Mouse (Mus musculus) embryonic fibroblast, embryonic 13.5 days (primary cell): ENCODE data around the gene Mdga1. TPM values are rescaled to one million over a fixed set of nuclear protein-coding genes. Genes with fewer than 3 reads are reported as not detected.
A peak's percentile ranks its signal among the peaks of the same experiment; 100 is the strongest.

Source experiments
- H3K27ac ChIP-seq: 2 replicates; pipeline ENCODE4 v1.5.1; 2012; ENCODE audit warnings: low read length, control low read depth, inconsistent platforms; ENCODE audit not compliant: insufficient read depth
- H3K4me1 ChIP-seq: 2 replicates; pipeline ENCODE4 v1.6.1; 2011; ENCODE audit warnings: low read length; ENCODE audit not compliant: control insufficient read depth, insufficient read depth
- H3K4me3 ChIP-seq: 2 replicates; pipeline ENCODE4 v1.5.1; 2011; ENCODE audit warnings: mild to moderate bottlenecking, control low read depth, low read length; ENCODE audit not compliant: insufficient read depth
- CTCF ChIP-seq: IDR thresholded peaks from 2 replicates; pipeline ENCODE4 v1.5.1; 2011; ENCODE audit warnings: mild to moderate bottlenecking, control low read depth, low read length, moderate library complexity, borderline replicate concordance; ENCODE audit not compliant: insufficient read depth
- POLR2A ChIP-seq: IDR thresholded peaks from 2 replicates; pipeline ENCODE4 v1.6.1; 2011; ENCODE audit warnings: low read depth, mild to moderate bottlenecking, control low read depth, low read length, moderate library complexity
- polyA plus RNA-seq: library from polyadenylated mRNA; stranded (reverse); fragments of >200 nt; gene quantifications from 2 replicates; pipeline ENCODE4 v1.2.4, GENCODE M21; 2011; ENCODE audit warnings: low read depth; ENCODE audit not compliant: missing spikeins, insufficient read length

Mdga1 gene
- polyA plus RNA-seq, 1 experiment, result 7.6 TPM

- peak overlapping the region; percentile 56 for H3K4me3 ChIP-seq
- H3K27ac ChIP-seq, result no peak overlapping the region
Measured at GRCm38 (mm10) chr17:29888981-29889980, 80.6 kb downstream of the Mdga1 start.

GRCm38 (mm10) chr17:29887881-29888826, 81.7 kb downstream of the Mdga1 start:
- 0 out of 2 replicates have a peak overlapping the region, but pooled peaks have one; percentile 18 for H3K27ac ChIP-seq
- peak overlapping the region; percentile 56 for H3K4me3 ChIP-seq
- TF ChIP-seq CTCF (no peak), POLR2A (no peak; the same call in none of the 2 replicates)
- peaks cover 8% of the 10 kb centered on the region; the same call in 1 of the 2 replicates for H3K4me1 ChIP-seq

More at GRCm38 (mm10) chr17:29888981-29889980, 80.6 kb downstream of the Mdga1 start:
- peaks cover 8% of the 10 kb centered on the region; the same call in 1 of the 2 replicates for H3K4me1 ChIP-seq
- no peak for TF ChIP-seq POLR2A
- no peak for TF ChIP-seq CTCF

- H3K4me3 ChIP-seq, result peak overlapping the region; percentile 56
- H3K27ac ChIP-seq, result no peak overlapping the region
- peaks cover 8% of the 10 kb centered on the region; the same call in 1 of the 2 replicates for H3K4me1 ChIP-seq
- TF ChIP-seq CTCF (no peak), POLR2A (no peak; the same call in 1 of the 2 replicates)
Measured at GRCm38 (mm10) chr17:29887271-29887880, 82.5 kb downstream of the Mdga1 start.

GRCm38 (mm10) chr17:29886655-29887251, 83.1 kb downstream of the Mdga1 start:
- TF ChIP-seq CTCF (no peak), POLR2A (peak; percentile 30; the same call in 1 of the 2 replicates)
- Histone ChIP-seq H3K4me3 (peak overlapping the region; percentile 56), H3K4me1 (peaks cover 8% of the 10 kb centered on the region; the same call in 1 of the 2 replicates), H3K27ac (no peak overlapping the region)

- peaks cover 8% of the 10 kb centered on the region; the same call in 1 of the 2 replicates for H3K4me1 ChIP-seq
- peak overlapping the region; percentile 56 for H3K4me3 ChIP-seq
- no peak for TF ChIP-seq POLR2A
- no peak for TF ChIP-seq CTCF
- H3K27ac ChIP-seq, result no peak overlapping the region
Measured at GRCm38 (mm10) chr17:29886061-29886460, 83.8 kb downstream of the Mdga1 start.

GRCm38 (mm10) chr17:29884596-29884995, 85.3 kb downstream of the Mdga1 start:
- H3K4me3 ChIP-seq, result no peak overlapping the region
- H3K27ac ChIP-seq, result no peak overlapping the region
- H3K4me1 ChIP-seq, result no peaks in the 10 kb centered on the region
- TF ChIP-seq CTCF (no peak), POLR2A (no peak)

GRCm38 (mm10) chr17:29883351-29883750, 86.5 kb downstream of the Mdga1 start:
- Histone ChIP-seq H3K4me3 (no peak overlapping the region), H3K4me1 (no peaks in the 10 kb centered on the region), H3K27ac (no peak overlapping the region)
- no peak for TF ChIP-seq POLR2A
- no peak for TF ChIP-seq CTCF

- Histone ChIP-seq H3K4me3 (no peak overlapping the region), H3K4me1 (no peaks in the 10 kb centered on the region), H3K27ac (no peak overlapping the region)
- TF ChIP-seq CTCF, result peak; percentile 94
- TF ChIP-seq POLR2A, result no peak
Measured at GRCm38 (mm10) chr17:29882885-29883284, 87.0 kb downstream of the Mdga1 start.
